Mouse (Mus musculus) left cerebral cortex, adult 2 months (tissue): Measurements from ENCODE around the gene Eif4a2. TPM values are rescaled to one million over a fixed set of nuclear protein-coding genes. Genes with fewer than 3 reads are reported as not detected.
"Not testable (repeated sequence)": the region's sequence is repeated elsewhere in the genome, so short reads cannot be mapped to it uniquely, and the experiment has no call there.

Experiments used
- DNase-seq, 2 experiments: peaks; one replicate each; pipeline ENCODE4 v3.0.0; 2021 to 2022; ENCODE audit warnings: low spot score in 2 of 2, mixed read lengths in 1 of 2; ENCODE audit errors: extremely low spot score in 1 of 2
- H3K27ac ChIP-seq: fragments of 200-600 bp; 2 replicates; pipeline ENCODE4 v1.8.1; 2022
- H3K4me3 ChIP-seq: fragments of 200-600 bp; 2 replicates; pipeline ENCODE4 v1.8.1; 2022
- CTCF ChIP-seq: fragments of 200-600 bp; IDR thresholded peaks from 2 replicates; pipeline ENCODE4 v1.8.1; 2022; ENCODE audit warnings: antibody characterized with exemption, mild to moderate bottlenecking, moderate library complexity
- intact Hi-C: fragments of 180-260 bp; cut with DNase I; formaldehyde crosslinking; loops from one replicate; pipeline ENCODE4 v1.15.1; 2025
- long read RNA-seq, 2 experiments: library from polyadenylated mRNA; stranded (forward); transcript quantifications; one replicate each; pipeline ENCODE4 v2.0.0; 2021; ENCODE audit warnings: borderline mapping rate in 2 of 2
- total RNA-seq, 2 experiments: library from RNA; stranded (reverse); gene quantifications; 2 replicates each; pipeline ENCODE4 v1.2.3; 2021

Eif4a2 gene
- 100 to 1,000 TPM; 838 to 905 TPM for total RNA-seq
- long read RNA-seq, experiment 1, transcript Eif4a2-203 (11 exons, 1,227 nt), result minor isoform, 145 of 534 reads
- long read RNA-seq, experiment 1, transcript Eif4a2-201 (11 exons, 2,208 nt), result major isoform, 324 of 534 reads
- long read RNA-seq, experiment 1, partial matches to known transcripts, result 32 of 534 reads
- long read RNA-seq, experiment 1, other reads (novel, unspliced or antisense), result 30 of 534 reads
- long read RNA-seq, experiment 2, transcript Eif4a2-201 (11 exons, 2,208 nt), result major isoform, 200 of 289 reads
- long read RNA-seq, experiment 2, transcript Eif4a2-203 (11 exons, 1,227 nt), result minor isoform, 57 of 289 reads
- long read RNA-seq, experiment 2, partial matches to known transcripts, result 14 of 289 reads
- long read RNA-seq, experiment 2, other reads (novel, unspliced or antisense), result 15 of 289 reads

GRCm38 (mm10) chr16:23107231-23107942 lies at the start of gene Eif4a2:
TSS of gene Eif4a2 (plus strand) at chr16:23107444.
- peak; percentile 22 for TF ChIP-seq CTCF
- DNase-seq, result peak; percentile 92 to 94
- Histone ChIP-seq H3K27ac (peak within 1 kb of the TSS; percentile 100), H3K4me3 (peak within 1 kb of the TSS; percentile 76)
- intact Hi-C loops, result loop anchor here (2.0 to 5.0 kb wide), 2 partner anchors 19 to 250 kb away; partner anchors contain the start of genes Dnajb11, Rfc4 and Tbccd1

GRCm38 (mm10) chr16:23057668-23058447 lies 49.4 kb upstream of the Eif4a2 start, which contains the start of gene Kng1:
TSS of gene Kng1 (plus strand) at chr16:23057865.
- H3K4me3 ChIP-seq, DNase-seq, intact Hi-C loops, H3K27ac ChIP-seq: not testable (repeated sequence)

- intact Hi-C loops, result not testable (repeated sequence)
These were observed 47.6 kb upstream of the Eif4a2 start for GRCm38 (mm10) chr16:23059630-23060029.

GRCm38 (mm10) chr16:23060781-23061325 lies 46.4 kb upstream of the Eif4a2 start:
- DNase-seq, H3K27ac ChIP-seq, H3K4me3 ChIP-seq, intact Hi-C loops: not testable (repeated sequence)

More at GRCm38 (mm10) chr16:23059630-23060029, 47.6 kb upstream of the Eif4a2 start:
- H3K4me3 ChIP-seq, DNase-seq, H3K27ac ChIP-seq: not testable (repeated sequence)

GRCm38 (mm10) chr16:23077516-23077915 lies 29.7 kb upstream of the Eif4a2 start:
- DNase-seq, intact Hi-C loops, H3K27ac ChIP-seq, H3K4me3 ChIP-seq: not testable (repeated sequence)

GRCm38 (mm10) chr16:23087159-23087558 lies 20.1 kb upstream of the Eif4a2 start:
- intact Hi-C loops, result loop anchor here (2.0 to 5.0 kb wide), 3 partner anchors 48 to 865 kb away; no protein-coding TSS in a partner anchor
- H3K4me3 ChIP-seq, DNase-seq, H3K27ac ChIP-seq: not testable (repeated sequence)

- H3K4me3 ChIP-seq, DNase-seq, H3K27ac ChIP-seq: not testable (repeated sequence)
- peak; percentile 70 for TF ChIP-seq CTCF
- intact Hi-C loops, result loop anchor here (2.0 to 5.0 kb wide), 3 partner anchors 47 to 865 kb away; no protein-coding TSS in a partner anchor
These were observed 19.5 kb upstream of the Eif4a2 start for GRCm38 (mm10) chr16:23087712-23088111.

- not testable (repeated sequence) for H3K27ac ChIP-seq, DNase-seq, H3K4me3 ChIP-seq
- TF ChIP-seq CTCF, result peak; percentile 27
- intact Hi-C loops, result loop anchor here (5.0 kb wide), 2 partner anchors 314 to 864 kb away; no protein-coding TSS in a partner anchor
These were observed 18.8 kb upstream of the Eif4a2 start for GRCm38 (mm10) chr16:23088491-23088890.

GRCm38 (mm10) chr16:23091345-23091744 lies 15.9 kb upstream of the Eif4a2 start:
- H3K27ac ChIP-seq, DNase-seq, intact Hi-C loops, H3K4me3 ChIP-seq: not testable (repeated sequence)

GRCm38 (mm10) chr16:23093321-23093953 lies 13.8 kb upstream of the Eif4a2 start:
- no peak overlapping the region for H3K27ac ChIP-seq
- H3K4me3 ChIP-seq, result no peak overlapping the region
- intact Hi-C loops, result no loop called here
- DNase-seq, result no peak
- no peak for TF ChIP-seq CTCF

GRCm38 (mm10) chr16:23094136-23094535 lies 13.1 kb upstream of the Eif4a2 start:
- no peak overlapping the region for H3K4me3 ChIP-seq
- intact Hi-C loops, result no loop called here
- DNase-seq, result no peak
- TF ChIP-seq CTCF, result no peak
- H3K27ac ChIP-seq, result no peak overlapping the region

- intact Hi-C loops, H3K4me3 ChIP-seq, H3K27ac ChIP-seq, DNase-seq: not testable (repeated sequence)
These were observed 11.7 kb upstream of the Eif4a2 start for GRCm38 (mm10) chr16:23095581-23095980.

- intact Hi-C loops, H3K4me3 ChIP-seq, DNase-seq, H3K27ac ChIP-seq: not testable (repeated sequence)
These were observed 10.4 kb upstream of the Eif4a2 start for GRCm38 (mm10) chr16:23096886-23097285.

- H3K4me3 ChIP-seq, H3K27ac ChIP-seq, intact Hi-C loops, DNase-seq: not testable (repeated sequence)
These were observed 9.7 kb upstream of the Eif4a2 start for GRCm38 (mm10) chr16:23097290-23098104.
